Mouse (Mus musculus) embryonic stem cell, embryonic (primary cell): ENCODE data around the gene Slc39a11.

Experiments used
- CTCF ChIA-PET, 4 experiments: fragments of 300-600 bp in 2 of 4; fragments of 350-600 bp in 2 of 4; sonication (Branson Sonifier 250); formaldehyde crosslinking; loops; one replicate each; lab custom pipeline; 2022; ENCODE audit warnings: inconsistent platforms in 2 of 4; lab: Charles Lee
- POLR2A ChIA-PET, 4 experiments: fragments of 300-600 bp in 2 of 4; fragments of 350-600 bp in 2 of 4; sonication (Branson Sonifier 250); formaldehyde crosslinking; loops; one replicate each; lab custom pipeline; 2022; ENCODE audit warnings: antibody characterized with exemption in 4 of 4, inconsistent platforms in 1 of 4; lab: Charles Lee

Slc39a11 gene

GRCm38 (mm10) chr11:113196234-113197007 is 453.5 kb downstream of the Slc39a11 start:
- ChIA-PET POLR2A (interaction anchor here in 3 of 4 experiments (0.6 to 1.9 kb wide), 5 partner anchors 10 to 205 kb away, joined by 3 to 6 read pairs (median 3); no protein-coding TSS in a partner anchor), CTCF (interaction anchor here in 1 of 4 experiments (0.7 kb wide), 1 partner anchor 32 kb away, joined by 6 read pairs; no protein-coding TSS in a partner anchor)
